In genomic region chr13:51080801-51081200, GRCm38 (mm10) we compare ENCODE assay signal across 15 mouse cellular contexts.
"Had no signal": no experiment of that assay in that cellular context is flagged by ENCODE, and none has a peak within 500 bp of the region (broad histone marks: within the 10 kb centered on the region; RNA-seq: fewer than 3 reads in every experiment).

No protein-coding gene starts in this region.

- DNase-seq: gastrocnemius, adult 2 months; gastrocnemius, postnatal 10 days; gastrocnemius, postnatal 25 days; heart, adult 18-20 months; heart, postnatal 4 days; kidney, adult 18-20 months; kidney, adult 8-10 months; kidney, postnatal 10 days; kidney, postnatal 4 days; liver; liver, embryonic 13.5 days had no signal

- ATAC-seq: hindbrain, embryonic 16.5 days; inflammation-experienced regulatory T-cells, adult 6 months; intestine, embryonic 15.5 days; intestine, postnatal 0 days had no signal
